Mouse (Mus musculus): ENCODE measurements around the gene Umps.
A peak's percentile ranks its signal among the peaks of the same experiment; 100 is the strongest.

Umps gene

GRCm38 (mm10) chr16:33953008-33953407 lies 13.8 kb downstream of the Umps start:
- DNase-seq, result no peak

GRCm38 (mm10) chr16:33950830-33951229 lies 16.0 kb downstream of the Umps start:
- DNase-seq, result peak; percentile 92

- no peak for DNase-seq
These were observed 16.5 kb downstream of the Umps start for GRCm38 (mm10) chr16:33950386-33950785.

GRCm38 (mm10) chr16:33947664-33948571 lies 18.9 kb downstream of the Umps start:
- DNase-seq, result no peak

- peak; percentile 60 for DNase-seq
These were observed 20.8 kb downstream of the Umps start for GRCm38 (mm10) chr16:33946021-33946420.

- DNase-seq, result peak; percentile 31
These were observed 22.1 kb downstream of the Umps start for GRCm38 (mm10) chr16:33944772-33945171.

- no peak for DNase-seq
These were observed 22.7 kb downstream of the Umps start for GRCm38 (mm10) chr16:33944126-33944525.

- DNase-seq, result peak; percentile 2
These were observed 23.4 kb downstream of the Umps start for GRCm38 (mm10) chr16:33943388-33943787.

GRCm38 (mm10) chr16:33942341-33942740 lies 24.5 kb downstream of the Umps start:
- peak; percentile 75 for DNase-seq

- DNase-seq, result peak; percentile 55
These were observed 25.5 kb downstream of the Umps start for GRCm38 (mm10) chr16:33941271-33941781.

- DNase-seq, result no peak
These were observed 26.7 kb downstream of the Umps start for GRCm38 (mm10) chr16:33940095-33940494.

GRCm38 (mm10) chr16:33939636-33940035 lies 27.2 kb downstream of the Umps start:
- DNase-seq, result peak; percentile 27

- DNase-seq, result no peak
These were observed 27.7 kb downstream of the Umps start for GRCm38 (mm10) chr16:33939133-33939531.

- no peak for DNase-seq
These were observed 28.3 kb downstream of the Umps start for GRCm38 (mm10) chr16:33938311-33939132.

- peak; percentile 71 for DNase-seq
These were observed 29.3 kb downstream of the Umps start for GRCm38 (mm10) chr16:33937567-33937966.

GRCm38 (mm10) chr16:33936885-33937284 lies 30.0 kb downstream of the Umps start:
- DNase-seq, result no peak

GRCm38 (mm10) chr16:33935407-33935785 lies 31.4 kb downstream of the Umps start:
- DNase-seq, result no peak

GRCm38 (mm10) chr16:33934701-33935406 lies 32.0 kb downstream of the Umps start:
- peak; percentile 66 for DNase-seq

GRCm38 (mm10) chr16:33933411-33933810 lies 33.4 kb downstream of the Umps start:
- DNase-seq, result no peak

GRCm38 (mm10) chr16:33932126-33932525 lies 34.7 kb downstream of the Umps start:
- peak; percentile 66 for DNase-seq

GRCm38 (mm10) chr16:33931682-33932081 lies 35.2 kb downstream of the Umps start:
- DNase-seq, result peak; percentile 44

- no peak for DNase-seq
These were observed 36.1 kb downstream of the Umps start for GRCm38 (mm10) chr16:33930785-33931184.
